Mouse (Mus musculus): Measurements from ENCODE around the gene Carmil1.

DNA sequence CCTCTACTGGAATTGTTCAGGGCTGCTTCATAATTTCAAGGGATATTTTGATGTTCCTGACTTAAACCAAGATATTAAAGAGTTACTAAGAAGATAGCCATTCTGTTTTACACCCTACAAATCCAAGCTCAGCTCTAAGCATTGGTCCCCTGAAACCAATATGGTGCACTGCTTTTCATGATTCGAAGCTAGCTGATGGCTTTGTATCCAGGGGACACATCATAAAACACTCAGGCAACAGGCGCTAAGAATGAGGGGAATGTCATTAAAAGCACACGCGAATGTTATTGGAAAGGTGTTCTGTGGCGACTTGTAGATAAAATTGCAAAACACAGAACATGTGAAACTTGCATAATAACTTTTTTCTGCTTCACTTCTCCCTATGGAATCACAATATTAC is 174.8 kb downstream of the Carmil1 start:
- TF ChIP-seq CTCF (IDR thresholded peaks at IDR 0.05; ENCODE audit: control insufficient read depth, insufficient read depth, insufficient read length) (no peak), MYOG (IDR thresholded peaks at IDR 0.05; ENCODE audit: control insufficient read depth, extremely low read depth, insufficient read length) (no peak), MAX (IDR thresholded peaks at IDR 0.05) (no peak), USF1 (IDR thresholded peaks at IDR 0.05; ENCODE audit: low read depth) (no peak), CEBPB (IDR thresholded peaks at IDR 0.05; ENCODE audit: low read depth) (no peak)
